Mouse (Mus musculus): ENCODE data around the gene Vps53. TPM values are rescaled to one million over a fixed set of nuclear protein-coding genes. Genes with fewer than 3 reads are reported as not detected.

Gene Vps53
- 74.1 TPM for polyA plus RNA-seq (2017; shearing (Covaris generic))

DNA sequence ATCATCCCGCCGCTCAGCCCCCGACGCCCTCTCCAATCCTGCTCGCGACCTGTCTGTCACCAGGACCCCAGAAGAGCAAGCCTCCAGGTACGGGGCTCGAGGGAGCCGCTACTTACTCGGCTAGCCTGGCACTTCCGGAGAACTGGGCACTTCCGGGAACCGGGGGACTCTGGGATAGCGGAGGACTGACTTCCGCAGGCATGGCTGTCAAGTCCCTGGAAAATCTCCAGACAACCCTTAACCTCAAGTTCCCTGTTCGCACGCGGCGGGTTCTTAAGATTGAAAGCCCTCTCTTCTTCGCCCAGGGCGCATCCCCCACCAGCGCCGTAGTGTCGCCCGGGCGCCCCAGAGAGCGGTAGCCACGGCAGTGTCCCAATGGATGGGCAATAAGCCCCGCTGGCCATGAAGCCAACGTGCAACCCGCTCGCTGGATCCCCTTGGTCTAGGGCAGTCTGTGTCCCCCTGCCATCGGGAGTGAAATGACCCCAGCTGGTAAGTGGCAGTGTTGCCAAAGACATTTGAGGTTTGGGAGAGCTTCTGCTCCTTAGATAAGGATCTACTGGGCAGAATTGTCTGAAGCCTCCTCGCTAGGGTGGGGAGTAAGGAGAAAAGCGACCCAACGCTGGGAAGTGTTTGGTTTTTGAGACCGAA lies at the start of gene Vps53, which contains the start of gene Fam57a:
TSS of gene Vps53 (minus strand) at position 153 of the 651 bp plus-strand sequence.
TSS of gene Fam57a (plus strand) at position 177 of the 651 bp plus-strand sequence.

GRCm38 (mm10) chr11:76217390-76217800 lies 37.9 kb upstream of the Vps53 start, which contains the start of the genes Dbil5 and Gemin4:
Gene Dbil5 (plus strand): TSS chr11:76217608.
Gene Gemin4 (minus strand): TSS chr11:76217664.

DNA sequence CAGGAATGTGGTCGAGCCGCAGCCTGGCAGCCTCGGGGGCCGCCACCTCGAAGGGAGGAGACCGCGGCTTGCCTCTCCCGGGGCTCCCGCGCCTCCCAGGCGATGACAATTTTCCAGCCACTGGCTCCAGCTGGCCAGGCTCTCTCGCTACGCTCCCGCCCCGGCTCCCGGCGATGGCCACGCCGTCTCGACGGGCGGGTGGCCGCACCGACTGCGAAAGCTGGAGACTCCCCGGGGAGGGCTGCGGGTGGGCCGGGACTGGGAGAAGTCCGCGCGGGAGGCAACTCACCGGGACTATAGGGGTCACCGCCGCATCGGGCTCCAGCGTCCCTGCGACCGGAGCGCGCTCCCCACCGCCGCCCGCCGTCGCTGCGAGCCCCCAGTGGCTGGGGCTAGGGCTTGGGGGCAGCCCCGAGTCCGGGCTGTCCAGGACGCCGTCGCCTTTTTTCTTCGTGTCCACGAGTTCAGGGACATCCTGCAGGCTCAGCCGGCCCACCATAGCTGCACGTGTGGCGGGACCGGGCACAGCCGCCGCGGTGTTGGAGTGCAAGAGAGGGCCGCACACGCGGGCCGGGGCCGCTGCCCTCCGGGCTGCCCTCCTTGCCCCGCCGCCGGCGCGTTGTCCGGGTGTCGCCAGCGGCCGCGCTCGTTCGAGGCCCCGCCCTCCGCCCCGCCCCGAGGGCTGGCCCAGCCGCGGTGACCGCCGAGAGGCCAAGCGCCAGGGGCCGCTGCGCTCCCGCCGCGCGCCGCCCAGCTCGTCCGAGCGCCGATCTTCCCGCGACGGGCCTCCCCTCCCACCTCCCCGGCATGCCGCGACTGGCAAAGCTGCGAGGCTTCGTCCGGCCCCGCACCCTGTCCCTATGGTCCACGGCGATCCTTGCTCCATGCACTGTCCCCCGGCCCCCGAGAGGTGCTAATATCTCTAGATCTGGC lies 152.0 kb downstream of the Vps53 start, which contains the start of gene Rflnb:
TSS of gene Rflnb (minus strand) at position 644 of the 933 bp plus-strand sequence.

GRCm38 (mm10) chr11:75999440-76000155 lies 179.8 kb downstream of the Vps53 start, which contains the start of gene 1700016K19Rik:
Gene 1700016K19Rik (plus strand): TSS chr11:75999912.

Other genes starting within 250 kb of the Vps53 start
- 11.1 TPM for gene Rph3al, start 241.2 kb downstream of the Vps53 start, polyA plus RNA-seq (2017; shearing (Covaris generic))
- 0.30 TPM for gene 1700016K19Rik, start 179.7 kb downstream of the Vps53 start, polyA plus RNA-seq (2017; shearing (Covaris generic))
- gene Rflnb, start 151.9 kb downstream of the Vps53 start, polyA plus RNA-seq (2017; shearing (Covaris generic)), result 19.4 TPM
- gene Fam57a, start within 50 bp of the Vps53 start, polyA plus RNA-seq (2017; shearing (Covaris generic)), result 5.7 TPM
- gene Dbil5, start 38.0 kb upstream of the Vps53 start, polyA plus RNA-seq (2017; shearing (Covaris generic)), result not detected
- gene Gemin4, start 38.0 kb upstream of the Vps53 start, polyA plus RNA-seq (2017; shearing (Covaris generic)), result 26.0 TPM
- gene Mrm3, start 64.1 kb upstream of the Vps53 start, polyA plus RNA-seq (2017; shearing (Covaris generic)), result 16.3 TPM
- 86.0 TPM for gene Glod4, start 64.1 kb upstream of the Vps53 start, polyA plus RNA-seq (2017; shearing (Covaris generic))
- gene Nxn, start 219.5 kb upstream of the Vps53 start, polyA plus RNA-seq (2017; shearing (Covaris generic)), result 0.63 TPM
- gene Timm22, start 227.3 kb upstream of the Vps53 start, polyA plus RNA-seq (2017; shearing (Covaris generic)), result 68.3 TPM

Data from CD4-positive, CD25-positive, alpha-beta regulatory T cell, adult 9 weeks (primary cell).